Mouse (Mus musculus): Measurements from ENCODE around the gene Cachd1. TPM values are rescaled to one million over a fixed set of nuclear protein-coding genes. Genes with fewer than 3 reads are reported as not detected.

Gene Cachd1
- polyA plus RNA-seq, 1 experiment from 2014 or later = 31.1 TPM

- H3K4me3 ChIP-seq (ENCODE audit: low read depth, low read length) = no peak overlapping the region
- no peaks in the 10 kb centered on the region for H3K36me3 ChIP-seq (ENCODE audit: control insufficient read depth, insufficient read depth, low read length)
- H3K27me3 ChIP-seq (ENCODE audit: control insufficient read depth, insufficient read depth, low read depth, low read length) = no peaks in the 10 kb centered on the region
- H3K9ac ChIP-seq (ENCODE audit: low read depth, low read length) = no peak overlapping the region
- H3K27ac ChIP-seq (ENCODE audit: low read length) = no peak overlapping the region
- H3K9me3 ChIP-seq (replicated peaks; ENCODE audit: control insufficient read depth, low read length, poor library complexity, severe bottlenecking) = no peaks in the 10 kb centered on the region
- H3K4me1 ChIP-seq (ENCODE audit: control insufficient read depth, insufficient read depth, low read length) = peaks cover 19% of the 10 kb centered on the region
- H3K4me2 ChIP-seq (ENCODE audit: low read length) = no peak overlapping the region
- 75% methylated on average over 8 of the region's 8 CpGs for WGBS
- no peak for ATAC-seq
Observed at GRCm38 (mm10) chr4:100896260-100897010, 120.0 kb downstream of the Cachd1 start.

- H3K4me2 ChIP-seq (ENCODE audit: low read length) = no peak overlapping the region
- no peaks in the 10 kb centered on the region for H3K9me3 ChIP-seq (replicated peaks; ENCODE audit: control insufficient read depth, low read length, poor library complexity, severe bottlenecking)
- H3K4me1 ChIP-seq (ENCODE audit: control insufficient read depth, insufficient read depth, low read length) = peaks cover 23% of the 10 kb centered on the region
- no peak overlapping the region for H3K27ac ChIP-seq (ENCODE audit: low read length)
- peak; percentile 57 for ATAC-seq
- 70% methylated on average over 3 of the region's 3 CpGs for WGBS
- no peak overlapping the region for H3K4me3 ChIP-seq (ENCODE audit: low read depth, low read length)
- no peaks in the 10 kb centered on the region for H3K27me3 ChIP-seq (ENCODE audit: control insufficient read depth, insufficient read depth, low read depth, low read length)
- no peak overlapping the region for H3K9ac ChIP-seq (ENCODE audit: low read depth, low read length)
- no peaks in the 10 kb centered on the region for H3K36me3 ChIP-seq (ENCODE audit: control insufficient read depth, insufficient read depth, low read length)
Observed at GRCm38 (mm10) chr4:100897943-100898342, 121.5 kb downstream of the Cachd1 start.

- Histone ChIP-seq H3K9me3 (replicated peaks; ENCODE audit: control insufficient read depth, low read length, poor library complexity, severe bottlenecking) (no peaks in the 10 kb centered on the region), H3K4me1 (ENCODE audit: control insufficient read depth, insufficient read depth, low read length) (peaks cover 59% of the 10 kb centered on the region), H3K27ac (ENCODE audit: low read length) (peak overlapping the region; percentile 79), H3K4me3 (ENCODE audit: low read depth, low read length) (no peak overlapping the region), H3K36me3 (ENCODE audit: control insufficient read depth, insufficient read depth, low read length) (no peaks in the 10 kb centered on the region), H3K9ac (ENCODE audit: low read depth, low read length) (no peak overlapping the region), H3K4me2 (ENCODE audit: low read length) (0 out of 2 replicates have a peak overlapping the region, but pooled peaks have one; percentile 5), H3K27me3 (ENCODE audit: control insufficient read depth, insufficient read depth, low read depth, low read length) (no peaks in the 10 kb centered on the region)
- WGBS = 33% methylated on average over 9 of the region's 9 CpGs
- ATAC-seq = peak; percentile 31; the same call in 1 of the 2 replicates
Observed at GRCm38 (mm10) chr4:100909694-100910340, 133.3 kb downstream of the Cachd1 start.

- Histone ChIP-seq H3K9ac (ENCODE audit: low read depth, low read length) (no peak overlapping the region), H3K4me1 (ENCODE audit: control insufficient read depth, insufficient read depth, low read length) (peaks cover 59% of the 10 kb centered on the region), H3K36me3 (ENCODE audit: control insufficient read depth, insufficient read depth, low read length) (no peaks in the 10 kb centered on the region), H3K4me2 (ENCODE audit: low read length) (peak overlapping the region; percentile 38), H3K9me3 (replicated peaks; ENCODE audit: control insufficient read depth, low read length, poor library complexity, severe bottlenecking) (no peaks in the 10 kb centered on the region), H3K27ac (ENCODE audit: low read length) (peak overlapping the region; percentile 79), H3K27me3 (ENCODE audit: control insufficient read depth, insufficient read depth, low read depth, low read length) (no peaks in the 10 kb centered on the region), H3K4me3 (ENCODE audit: low read depth, low read length) (no peak overlapping the region)
- peak; percentile 55 for ATAC-seq
- 8% methylated on average over 11 of the region's 11 CpGs for WGBS
Observed at GRCm38 (mm10) chr4:100910605-100911330, 134.3 kb downstream of the Cachd1 start.

- 4% methylated on average over 2 of the region's 3 CpGs for WGBS
- no peak for ATAC-seq
- no peaks in the 10 kb centered on the region for H3K27me3 ChIP-seq (ENCODE audit: control insufficient read depth, insufficient read depth, low read depth, low read length)
- H3K9me3 ChIP-seq (replicated peaks; ENCODE audit: control insufficient read depth, low read length, poor library complexity, severe bottlenecking) = no peaks in the 10 kb centered on the region
- H3K9ac ChIP-seq (ENCODE audit: low read depth, low read length) = no peak overlapping the region
- H3K4me1 ChIP-seq (ENCODE audit: control insufficient read depth, insufficient read depth, low read length) = peaks cover 59% of the 10 kb centered on the region
- peak overlapping the region; percentile 69 for H3K27ac ChIP-seq (ENCODE audit: low read length)
- H3K36me3 ChIP-seq (ENCODE audit: control insufficient read depth, insufficient read depth, low read length) = no peaks in the 10 kb centered on the region
- no peak overlapping the region for H3K4me3 ChIP-seq (ENCODE audit: low read depth, low read length)
- H3K4me2 ChIP-seq (ENCODE audit: low read length) = peak overlapping the region; percentile 30
Observed at GRCm38 (mm10) chr4:100911658-100912057, 135.2 kb downstream of the Cachd1 start.

- no peak for ATAC-seq
- peaks cover 52% of the 10 kb centered on the region for H3K4me1 ChIP-seq (ENCODE audit: control insufficient read depth, insufficient read depth, low read length)
- no peak overlapping the region for H3K9ac ChIP-seq (ENCODE audit: low read depth, low read length)
- no peak overlapping the region for H3K4me3 ChIP-seq (ENCODE audit: low read depth, low read length)
- no peak overlapping the region for H3K27ac ChIP-seq (ENCODE audit: low read length)
- H3K4me2 ChIP-seq (ENCODE audit: low read length) = no peak overlapping the region
- H3K36me3 ChIP-seq (ENCODE audit: control insufficient read depth, insufficient read depth, low read length) = 0 out of 2 replicates have a peak, but pooled peaks cover 3% of the 10 kb centered on the region
- WGBS = 31% methylated on average over 4 of the region's 4 CpGs
- H3K9me3 ChIP-seq (replicated peaks; ENCODE audit: control insufficient read depth, low read length, poor library complexity, severe bottlenecking) = no peaks in the 10 kb centered on the region
- H3K27me3 ChIP-seq (ENCODE audit: control insufficient read depth, insufficient read depth, low read depth, low read length) = no peaks in the 10 kb centered on the region
Observed at GRCm38 (mm10) chr4:100913666-100914065, 137.2 kb downstream of the Cachd1 start.

- Histone ChIP-seq H3K27ac (ENCODE audit: low read length) (no peak overlapping the region), H3K27me3 (ENCODE audit: control insufficient read depth, insufficient read depth, low read depth, low read length) (no peaks in the 10 kb centered on the region), H3K9ac (ENCODE audit: low read depth, low read length) (no peak overlapping the region), H3K36me3 (ENCODE audit: control insufficient read depth, insufficient read depth, low read length) (peaks cover 3% of the 10 kb centered on the region; the same call in 1 of the 2 replicates), H3K4me2 (ENCODE audit: low read length) (no peak overlapping the region), H3K9me3 (replicated peaks; ENCODE audit: control insufficient read depth, low read length, poor library complexity, severe bottlenecking) (no peaks in the 10 kb centered on the region), H3K4me3 (ENCODE audit: low read depth, low read length) (no peak overlapping the region), H3K4me1 (ENCODE audit: control insufficient read depth, insufficient read depth, low read length) (peaks cover 43% of the 10 kb centered on the region)
- 34% methylated on average over 3 of the region's 3 CpGs for WGBS
- no peak for ATAC-seq
Observed at GRCm38 (mm10) chr4:100914532-100914931, 138.1 kb downstream of the Cachd1 start.

- Histone ChIP-seq H3K9me3 (replicated peaks; ENCODE audit: control insufficient read depth, low read length, poor library complexity, severe bottlenecking) (no peaks in the 10 kb centered on the region), H3K4me2 (ENCODE audit: low read length) (no peak overlapping the region), H3K36me3 (ENCODE audit: control insufficient read depth, insufficient read depth, low read length) (peaks cover 3% of the 10 kb centered on the region; the same call in 1 of the 2 replicates), H3K9ac (ENCODE audit: low read depth, low read length) (no peak overlapping the region), H3K4me3 (ENCODE audit: low read depth, low read length) (no peak overlapping the region), H3K4me1 (ENCODE audit: control insufficient read depth, insufficient read depth, low read length) (peaks cover 37% of the 10 kb centered on the region), H3K27ac (ENCODE audit: low read length) (no peak overlapping the region), H3K27me3 (ENCODE audit: control insufficient read depth, insufficient read depth, low read depth, low read length) (no peaks in the 10 kb centered on the region)
- 69% methylated on average over 2 of the region's 2 CpGs for WGBS
- no peak for ATAC-seq
Observed at GRCm38 (mm10) chr4:100915093-100915492, 138.6 kb downstream of the Cachd1 start.
